22 mouse cellular contexts compared by ENCODE assay signal in genomic region chr14:30529454-30529853, GRCm38 (mm10). TPM values are rescaled to one million over a fixed set of nuclear protein-coding genes. Genes with fewer than 3 reads are reported as not detected.
DNase-seq lines count a peak whose midpoint lies in the region; TF ChIP-seq lines count a peak whose summit lies in the region.
"Had no signal": no experiment of that assay in that cellular context is flagged by ENCODE, and none has a peak within 500 bp of the region (broad histone marks: within the 10 kb centered on the region; RNA-seq: fewer than 3 reads in every experiment).

No protein-coding gene starts in this region.

- DNase-seq in ES-E14 (ENCODE audit: low read depth, low spot score) (no peak), ZHBTc4 (ENCODE audit: low read depth, low spot score) (peak; percentile 82)
- DNase-seq in urinary bladder, postnatal 4 days (ENCODE audit: low spot score in 2 of 2), result no peak
- DNase-seq in c-Kit-positive CD71-positive TER-119-positive erythroid progenitor cells, embryonic 14.5 days (ENCODE audit: low spot score), result no peak
- no peak for DNase-seq in right cerebral cortex, adult 18-20 months
- DNase-seq: adrenal gland, adult 2 months; adrenal gland, postnatal 10 days; adrenal gland, postnatal 25 days; cerebellum, adult 11-12 months; cerebellum, adult 2 months; cerebellum, adult 9-10 months; cerebellum, postnatal 10 days; cerebellum, postnatal 25 days had no signal

- no peaks in the 10 kb centered on the region for H3K27me3 ChIP-seq in E14TG2a.4 (ENCODE audit: insufficient read depth, low read length)
- H3K27me3 ChIP-seq in ES-Bruce4 (ENCODE audit: control insufficient read depth, insufficient read depth, low read length, poor library complexity, severe bottlenecking), result no peaks in the 10 kb centered on the region
- H3K27me3 ChIP-seq: embryonic facial prominence, embryonic 12.5 days; forebrain, embryonic 12.5 days had no signal

- no peaks in the 10 kb centered on the region for H3K9me3 ChIP-seq in E14TG2a.4 (ENCODE audit: low read length)
- no peaks in the 10 kb centered on the region for H3K9me3 ChIP-seq in ES-Bruce4 (replicated peaks; ENCODE audit: control insufficient read depth, insufficient read depth, low read length, poor library complexity, severe bottlenecking)
- no peaks in the 10 kb centered on the region for H3K9me3 ChIP-seq in ES-E14 (ENCODE audit: control insufficient read depth, insufficient read depth, low read depth, low read length)
- H3K9me3 ChIP-seq: embryonic facial prominence, embryonic 10.5 days; embryonic facial prominence, embryonic 12.5 days; forebrain, embryonic 10.5 days; forebrain, embryonic 12.5 days had no signal

- H3K9ac ChIP-seq in ES-Bruce4 (ENCODE audit: low read depth, poor library complexity, severe bottlenecking) (0 out of 2 replicates have a peak overlapping the region, but pooled peaks have one; percentile 22), ES-E14 (ENCODE audit: insufficient read depth, low read depth, low read length, poor library complexity, severe bottlenecking) (peak overlapping the region; percentile 2; the same call in 1 of the 2 replicates)
- H3K9ac ChIP-seq: embryonic facial prominence, embryonic 12.5 days; forebrain, embryonic 12.5 days had no signal

- H3K27ac ChIP-seq in ES-Bruce4 (ENCODE audit: insufficient read depth, low read length) (peak overlapping the region; percentile 82), ES-E14 (ENCODE audit: insufficient read depth, low read depth, low read length, poor library complexity, severe bottlenecking) (peak overlapping the region; percentile 75)
- H3K27ac ChIP-seq: embryonic facial prominence, embryonic 10.5 days; embryonic facial prominence, embryonic 12.5 days; forebrain, embryonic 10.5 days had no signal

- no peak for TF ChIP-seq EP300 in ES-Bruce4 (IDR thresholded peaks at IDR 0.05; ENCODE audit: insufficient read depth, low read depth, low read length)

- TF ChIP-seq POLR2A in ES-Bruce4 (IDR thresholded peaks at IDR 0.05; ENCODE audit: insufficient read depth, low read length), result no peak

- peak overlapping the region; percentile 49 for H3K4me3 ChIP-seq in E14TG2a.4 (replicated peaks; ENCODE audit: low read length)
- H3K4me3 ChIP-seq in ES-Bruce4 (ENCODE audit: low read depth, low read length), result no peak overlapping the region
- H3K4me3 ChIP-seq in ES-E14 (ENCODE audit: insufficient read depth in 1 of 2, low read depth in 1 of 2, low read length in 2 of 2, poor library complexity in 1 of 2, severe bottlenecking in 1 of 2), result peak overlapping the region in 1 of 2 experiments; percentile 27; a peak in 1 of 4 replicates
- H3K4me3 ChIP-seq: embryonic facial prominence, embryonic 10.5 days; embryonic facial prominence, embryonic 12.5 days; erythroblast, embryonic 14.5 days; forebrain, embryonic 10.5 days; forebrain, embryonic 12.5 days had no signal

- in situ Hi-C loops in ES-E14 (cut with MboI; ENCODE audit: low sequenced_read_pairs in 2 of 2, unreplicated experiment in 2 of 2), result no loop called here

- H3K4me1 ChIP-seq in E14TG2a.4 (replicated peaks; ENCODE audit: low read depth, low read length) (peaks cover 75% of the 10 kb centered on the region), ES-Bruce4 (ENCODE audit: control insufficient read depth, insufficient read depth, low read length) (peaks cover 3% of the 10 kb centered on the region), ES-E14 (ENCODE audit: control insufficient read depth in 2 of 2, insufficient read depth in 2 of 2, low read length in 2 of 2, poor library complexity in 1 of 2) (peaks cover 6 to 19% of the 10 kb centered on the region in 2 experiments)
- H3K4me1 ChIP-seq: embryonic facial prominence, embryonic 10.5 days; embryonic facial prominence, embryonic 12.5 days had no signal

- TF ChIP-seq CTCF in E14TG2a.4 (conservative IDR thresholded peaks at IDR 0.05; ENCODE audit: low read length), result no peak
- no peak for TF ChIP-seq CTCF in ES-Bruce4 (IDR thresholded peaks at IDR 0.05; ENCODE audit: low read depth, low read length)

- H3K36me3 ChIP-seq in E14TG2a.4 (ENCODE audit: insufficient read depth, low read length), result peaks cover 31% of the 10 kb centered on the region
- H3K36me3 ChIP-seq in ES-Bruce4 (ENCODE audit: control insufficient read depth, insufficient read depth, low read length, poor library complexity, severe bottlenecking), result peaks cover 5% of the 10 kb centered on the region; the same call in 1 of the 2 replicates
- H3K36me3 ChIP-seq in ES-E14 (ENCODE audit: control insufficient read depth, insufficient read depth, low read length, poor library complexity, severe bottlenecking), result peaks cover 4% of the 10 kb centered on the region; the same call in 1 of the 2 replicates

TF ChIP-seq in ES-E14, 5 proteins besides CTCF, POLR2A, EP300 and RAD21:
- TF ChIP-seq ZC3H11A (IDR thresholded peaks at IDR 0.05; ENCODE audit: borderline replicate concordance, low read depth, low read length) (no peak), CHD2 (IDR thresholded peaks at IDR 0.05; ENCODE audit: low read depth, low read length) (no peak), HCFC1 (IDR thresholded peaks at IDR 0.05; ENCODE audit: borderline replicate concordance, insufficient read depth, low read length) (no peak), MAFK (IDR thresholded peaks at IDR 0.05; ENCODE audit: insufficient read depth, low read depth, low read length) (no peak), ZNF384 (IDR thresholded peaks at IDR 0.05; ENCODE audit: low read depth, low read length) (no peak)

RNA-seq across cellular contexts. Expression of gene Tkt, which starts 18.7 kb away (rescaled TPM):
- 794 and 868 TPM in 2 replicates for polyA plus RNA-seq in ES-Bruce4 (2011; ENCODE audit: insufficient read depth, insufficient read length, low read depth, missing spikeins)
- total RNA-seq in ES-E14 (2012; rRNA removed), result 740 and 1,077 TPM in 2 replicates

RNA-seq across cellular contexts. Expression of gene Cacna1d, which starts 38.2 kb away (rescaled TPM):
- 0.18 and 0.24 TPM in 2 replicates for polyA plus RNA-seq in ES-Bruce4 (2011; ENCODE audit: insufficient read depth, insufficient read length, low read depth, missing spikeins)
- 0.32 and 0.36 TPM in 2 replicates for total RNA-seq in ES-E14 (2012; rRNA removed)
- total RNA-seq: MEL had no signal
- polyA plus RNA-seq: C2C12; erythroblast, embryonic 14.5 days had no signal

RNA-seq across cellular contexts. Expression of gene Dcp1a, which starts 50.1 kb away (rescaled TPM):
- 52.2 and 54.6 TPM in 2 replicates for polyA plus RNA-seq in ES-Bruce4 (2011; ENCODE audit: insufficient read depth, insufficient read length, low read depth, missing spikeins)
- 27.8 and 30.6 TPM in 2 replicates for total RNA-seq in ES-E14 (2012; rRNA removed)
